Mouse (Mus musculus) ES-E14 (cell line): ENCODE measurements around the gene Ndufs2.

Experiments
- CHD2 ChIP-seq: IDR thresholded peaks from 2 replicates; pipeline ENCODE4 v1.6.1; 2014; ENCODE audit warnings: mild to moderate bottlenecking, low read depth, low read length, inconsistent platforms
- ZC3H11A ChIP-seq: IDR thresholded peaks from 2 replicates; pipeline ENCODE4 v1.6.1; 2012; ENCODE audit warnings: low read depth, mild to moderate bottlenecking, inconsistent platforms, low read length, borderline replicate concordance
- ZNF384 ChIP-seq: IDR thresholded peaks from 2 replicates; pipeline ENCODE4 v1.6.1; 2012; ENCODE audit warnings: low read depth, low read length, inconsistent platforms

- TF ChIP-seq CHD2, result no peak
- no peak for TF ChIP-seq ZNF384
- TF ChIP-seq ZC3H11A, result no peak
These were observed 56.0 kb downstream of the Ndufs2 start for GRCm38 (mm10) chr1:171195046-171195822.
